Mouse (Mus musculus) T-helper 1 cell (primary cell): ENCODE data around the gene Tet3.

Source experiments
- in situ Hi-C: fragments of 300-600 bp; cut with MboI, MseI; formaldehyde crosslinking; loops from one replicate; pipeline ENCODE4 v1.15.1; 2025; ENCODE audit warnings: high pct_unique_total_duplicates

Tet3 gene

DNA sequence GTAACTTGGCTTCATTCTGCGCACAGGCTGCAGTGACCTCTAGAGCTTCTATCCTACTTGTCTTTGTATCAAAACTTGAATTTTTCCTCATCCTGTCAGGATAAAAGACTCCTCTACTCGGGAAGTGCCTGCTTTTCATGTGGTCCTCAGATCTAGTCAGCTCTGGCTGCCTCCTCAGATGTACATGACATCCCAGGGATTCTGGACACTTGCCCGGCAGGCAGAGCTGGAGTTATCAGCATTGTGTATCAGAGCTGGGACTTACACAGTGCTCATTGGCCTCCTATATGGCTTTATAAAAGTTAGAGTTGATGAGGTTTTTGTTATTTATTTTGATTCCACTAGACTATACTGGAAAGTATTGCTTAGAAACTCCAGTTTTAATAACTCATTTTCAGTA is 117.5 kb downstream of the Tet3 start:
- in situ Hi-C loops: no loop called here

DNA sequence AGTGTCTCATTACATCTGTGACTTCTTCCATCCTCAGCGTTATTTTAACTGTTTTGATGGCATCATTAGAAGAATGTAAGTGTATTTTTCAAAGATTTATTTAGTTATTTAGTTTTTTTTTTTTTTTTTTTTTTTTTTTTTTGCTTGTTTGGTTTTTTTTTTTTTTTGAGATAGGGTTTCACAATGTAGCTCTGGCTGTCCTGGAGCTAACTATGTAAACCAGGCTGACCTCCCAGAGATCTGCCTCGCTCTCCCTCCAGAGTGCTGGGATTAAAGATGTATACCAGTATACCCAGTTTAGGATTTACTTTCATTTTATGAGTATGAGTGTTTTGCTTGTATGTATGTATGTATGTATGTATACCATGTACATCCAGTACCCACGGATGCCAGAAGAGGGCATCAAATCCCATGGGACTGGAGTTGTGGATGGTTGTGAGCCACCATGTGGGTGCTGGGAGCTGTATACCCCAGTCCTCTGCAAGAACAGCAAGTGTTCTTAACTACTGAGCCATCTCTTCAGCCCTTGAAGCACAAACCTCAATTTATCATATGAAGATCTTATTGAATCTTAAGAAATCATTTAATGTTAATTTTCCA is 131.2 kb downstream of the Tet3 start:
- in situ Hi-C loops: no loop called here

GRCm38 (mm10) chr6:83326761-83327160 is 132.1 kb downstream of the Tet3 start:
- in situ Hi-C loops: no loop called here

- in situ Hi-C loops: no loop called here
Measured at GRCm38 (mm10) chr6:83326394-83326736, 132.5 kb downstream of the Tet3 start.

DNA sequence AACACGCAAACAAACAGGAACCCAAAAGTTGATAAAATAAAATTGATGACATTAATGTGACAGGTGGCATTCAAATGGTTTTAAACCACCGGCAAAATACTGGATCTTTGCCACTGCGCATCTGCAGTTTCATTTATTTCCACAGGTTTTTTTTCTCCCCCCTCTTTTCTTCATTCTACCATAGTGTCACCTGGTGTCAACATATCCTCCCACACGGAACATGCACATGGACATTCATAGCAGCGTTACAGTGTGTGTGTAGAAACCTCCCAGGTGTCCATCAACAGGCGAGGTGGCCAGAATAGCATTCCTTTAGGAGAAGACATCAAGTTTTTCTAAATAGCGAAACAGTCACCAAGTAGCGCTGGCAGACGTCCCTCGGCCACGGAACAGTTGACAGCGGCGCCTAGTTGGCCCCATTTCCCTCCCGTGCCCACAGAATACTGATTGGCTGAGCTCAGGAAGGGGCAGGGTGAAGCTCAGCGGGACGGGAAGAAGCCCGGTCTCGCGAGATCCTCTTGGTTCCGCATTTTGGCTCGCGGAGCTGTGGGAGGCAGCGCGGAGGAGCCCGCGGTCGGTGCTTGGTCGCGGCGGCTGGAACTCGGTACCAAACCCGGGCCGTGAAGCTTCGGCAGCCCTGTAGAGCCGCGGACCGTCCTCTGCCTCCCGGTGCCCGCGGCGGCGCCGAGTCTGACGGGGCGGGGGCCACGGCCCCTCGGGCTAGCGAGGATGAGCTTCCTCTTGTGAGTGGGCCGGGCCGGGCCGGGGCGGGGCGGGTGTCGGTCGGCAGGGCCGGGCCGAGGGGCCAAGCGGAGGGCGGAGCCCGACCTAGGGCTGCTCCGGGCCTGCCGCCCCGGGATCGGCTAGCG is 133.1 kb downstream of the Tet3 start, which contains the start of the genes Mthfd2 and Mob1a:
Mthfd2 (minus strand) TSS at position 384 of the 869 bp plus-strand sequence.
Mob1a (plus strand) TSS at position 492 of the 869 bp plus-strand sequence.
- in situ Hi-C loops: no loop called here

DNA sequence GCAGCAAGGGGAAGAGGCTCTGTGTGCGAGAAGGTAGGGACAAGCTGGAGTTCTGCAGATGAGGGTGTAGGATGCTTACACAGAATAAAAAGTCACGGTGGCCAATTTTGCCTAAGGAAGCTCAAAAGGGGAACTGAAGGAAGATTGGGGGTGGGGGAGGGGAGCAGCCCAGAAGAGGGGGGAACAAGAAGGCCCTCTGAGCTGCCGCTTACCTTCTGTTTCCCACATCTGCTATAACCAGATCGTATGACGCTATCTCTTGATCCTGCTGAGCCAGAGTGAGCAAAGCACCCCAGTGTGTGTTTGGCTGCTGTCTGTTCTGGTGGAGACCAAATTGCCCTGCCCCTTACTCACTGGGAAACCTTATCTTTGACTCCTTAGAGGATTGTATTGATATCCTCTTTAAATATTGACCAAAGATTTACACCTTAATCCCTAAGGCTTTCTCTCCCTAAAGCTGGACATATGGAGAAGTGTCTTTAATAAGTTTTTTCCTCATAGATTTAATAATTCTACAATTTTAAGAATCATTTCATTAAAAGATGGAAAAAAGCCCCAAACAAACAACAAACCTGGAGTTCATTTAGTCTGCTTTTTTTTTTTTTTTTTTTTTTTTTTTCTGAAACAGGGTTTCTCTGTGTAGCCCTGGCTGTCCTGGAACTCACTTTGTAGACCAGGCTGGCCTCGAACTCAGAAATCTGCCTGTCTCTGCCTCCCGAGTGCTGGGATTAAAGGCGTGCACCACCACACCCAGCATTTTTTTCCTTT is 135.0 kb downstream of the Tet3 start:
- in situ Hi-C loops: no loop called here

DNA sequence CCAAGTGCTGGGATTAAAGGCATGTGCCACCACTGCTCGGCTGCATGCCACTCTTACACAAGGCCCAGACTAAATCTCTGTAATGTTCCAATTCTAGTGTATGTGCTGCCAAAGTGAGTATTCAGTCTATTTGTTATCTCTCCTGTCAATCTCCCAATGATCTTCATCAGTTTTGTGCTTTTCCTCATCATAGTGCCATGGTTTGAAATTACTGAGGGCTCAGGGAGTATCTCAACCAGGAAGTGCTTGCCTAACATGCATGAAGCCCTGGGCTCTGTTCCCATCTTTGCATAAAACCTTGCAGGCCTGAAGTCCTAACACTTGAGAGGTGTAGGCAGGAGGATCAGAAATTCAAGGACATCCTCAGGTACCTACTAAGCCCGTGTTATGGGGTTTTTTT is 136.1 kb downstream of the Tet3 start:
- in situ Hi-C loops: no loop called here

GRCm38 (mm10) chr6:83321927-83322326 is 137.0 kb downstream of the Tet3 start:
- in situ Hi-C loops: no loop called here

DNA sequence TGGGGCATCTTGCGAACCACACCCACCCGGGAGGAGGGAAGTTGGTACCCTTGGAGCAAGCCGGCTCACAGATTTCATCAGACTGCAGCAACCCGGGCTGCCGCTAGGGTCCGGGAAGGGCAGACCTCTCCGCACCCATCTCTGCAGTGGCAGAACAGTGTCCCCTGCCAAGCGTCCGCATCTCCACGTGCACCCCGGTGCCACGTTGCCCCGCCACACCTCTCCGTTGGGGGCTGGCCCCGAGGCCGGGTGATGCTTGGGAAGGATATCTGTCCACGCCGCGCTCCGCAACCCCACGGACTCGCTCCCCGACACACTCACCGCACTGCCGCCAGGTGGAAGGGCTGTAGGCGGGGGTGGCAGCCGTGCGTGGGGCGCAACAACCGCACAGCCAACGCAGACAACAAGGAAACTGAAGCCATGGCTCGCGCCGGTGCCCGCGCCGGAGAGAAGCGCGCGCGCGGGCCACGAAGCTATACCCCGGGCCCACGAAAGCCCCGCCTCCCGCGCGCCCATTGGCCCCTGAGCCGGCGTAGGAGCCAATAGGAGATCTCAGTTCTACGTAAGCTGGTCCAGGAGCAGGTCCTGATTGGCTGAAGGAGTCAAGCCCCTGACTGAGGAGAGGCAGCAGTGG is 141.7 kb downstream of the Tet3 start:
- in situ Hi-C loops: no loop called here

DNA sequence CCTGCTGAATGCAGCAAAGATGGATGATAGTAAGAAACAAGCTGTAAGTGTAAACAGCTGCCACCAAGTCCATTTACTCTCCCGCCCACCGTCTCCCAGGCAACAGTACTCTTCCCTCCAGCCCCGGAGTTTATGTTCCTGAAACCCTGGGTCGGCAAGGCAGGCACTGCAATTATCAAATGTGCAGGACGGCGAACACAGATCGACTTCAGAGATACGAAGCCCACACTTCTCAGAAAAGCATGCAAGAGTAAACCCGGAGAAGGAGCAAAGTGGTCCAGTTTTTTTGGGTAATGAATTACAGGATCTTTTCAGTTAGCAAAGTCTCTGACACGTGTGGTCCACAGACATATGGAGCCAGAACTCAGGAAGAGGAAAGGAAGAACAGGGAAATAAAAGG is 142.9 kb downstream of the Tet3 start:
- in situ Hi-C loops: no loop called here

- in situ Hi-C loops: no loop called here
Measured at GRCm38 (mm10) chr6:83315293-83315692, 143.6 kb downstream of the Tet3 start.

- in situ Hi-C loops: no loop called here
Measured at GRCm38 (mm10) chr6:83312514-83312913, 146.4 kb downstream of the Tet3 start.
